Mouse (Mus musculus) megakaryocyte, embryonic 14.5 days (primary cell): ENCODE results near the gene Kcnh2.

ENCODE experiments used
- FLI1 ChIP-seq: IDR thresholded peaks from 2 replicates; pipeline ENCODE4 v1.6.1; 2012; ENCODE audit warnings: low read length, inconsistent platforms, mixed read lengths
- GATA1 ChIP-seq: IDR thresholded peaks from 3 replicates; pipeline ENCODE4 v1.6.1; 2012; ENCODE audit warnings: mixed read lengths, low read length, inconsistent platforms, borderline replicate concordance

- TF ChIP-seq GATA1 (no peak), FLI1 (no peak)
Observed at GRCm38 (mm10) chr5:24303199-24303598, 48.2 kb downstream of the Kcnh2 start.
